Mouse (Mus musculus) erythroblast, embryonic 14.5 days (primary cell): ENCODE results near the gene Nfix. TPM values are rescaled to one million over a fixed set of nuclear protein-coding genes. Genes with fewer than 3 reads are reported as not detected.

Experiments
- H3K27me3 ChIP-seq: 2 replicates; pipeline ENCODE4 v1.6.1; 2012; ENCODE audit warnings: inconsistent platforms; ENCODE audit not compliant: control insufficient read depth
- H3K36me3 ChIP-seq: 2 replicates; pipeline ENCODE4 v1.6.1; 2012; ENCODE audit warnings: mild to moderate bottlenecking, inconsistent platforms; ENCODE audit not compliant: control insufficient read depth
- H3K4me1 ChIP-seq: 2 replicates; pipeline ENCODE4 v1.6.1; 2012; ENCODE audit warnings: inconsistent platforms; ENCODE audit not compliant: control insufficient read depth
- H3K4me3 ChIP-seq: replicated peaks from 2 replicates; pipeline ENCODE3; 2012; ENCODE audit warnings: moderate library complexity, mild to moderate bottlenecking, inconsistent platforms
- H3K9me3 ChIP-seq: 2 replicates; pipeline ENCODE4 v1.6.1; 2012; ENCODE audit warnings: low read length, inconsistent platforms, mixed read lengths; ENCODE audit not compliant: control insufficient read depth
- GATA1 ChIP-seq: IDR thresholded peaks from 2 replicates; pipeline ENCODE4 v1.6.1; 2012; ENCODE audit warnings: low read length, inconsistent platforms, mixed read lengths
- TAL1 ChIP-seq: IDR thresholded peaks from 3 replicates; pipeline ENCODE4 v1.6.1; 2012; ENCODE audit warnings: low read length, inconsistent platforms, mixed read lengths
- polyA plus RNA-seq: library from polyadenylated mRNA; stranded (reverse); fragments of >175 nt; gene quantifications from 2 replicates; pipeline ENCODE4 v1.2.3, GENCODE M21; 2012

The Nfix gene
- polyA plus RNA-seq, 1 experiment: 1.9 TPM

DNA sequence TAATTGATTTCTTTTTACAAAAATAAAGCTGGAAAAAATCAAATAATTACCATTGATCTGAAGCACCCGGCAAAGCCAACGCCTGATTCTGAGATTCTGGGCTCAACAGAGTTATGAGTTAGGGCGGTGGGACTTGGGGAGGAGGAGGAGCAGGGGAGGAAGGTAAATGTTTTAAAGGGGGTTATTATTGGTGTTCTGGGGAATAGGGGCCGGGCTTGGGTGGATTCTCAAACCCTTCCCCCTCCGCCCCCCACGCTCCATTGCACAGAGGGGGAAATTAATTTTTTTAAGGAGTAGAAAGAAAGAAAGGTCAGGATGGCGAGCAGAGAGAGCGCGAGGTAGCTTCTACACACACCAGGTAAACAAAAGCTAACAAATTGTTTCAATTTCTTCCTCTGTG, 26.8 kb downstream of the Nfix start:
- Histone ChIP-seq H3K27me3 (peaks cover 82% of the 10 kb centered on the region), H3K4me1 (peaks cover 4% of the 10 kb centered on the region), H3K36me3 (no peaks in the 10 kb centered on the region; the same call in 1 of the 2 replicates), H3K9me3 (peaks cover 4% of the 10 kb centered on the region; the same call in 1 of the 2 replicates), H3K4me3 (no peak overlapping the region)
- TF ChIP-seq TAL1: no peak
- no peak for TF ChIP-seq GATA1

- H3K4me3 ChIP-seq: no peak overlapping the region
Measured at GRCm38 (mm10) chr8:84772628-84773027, 27.5 kb downstream of the Nfix start.

DNA sequence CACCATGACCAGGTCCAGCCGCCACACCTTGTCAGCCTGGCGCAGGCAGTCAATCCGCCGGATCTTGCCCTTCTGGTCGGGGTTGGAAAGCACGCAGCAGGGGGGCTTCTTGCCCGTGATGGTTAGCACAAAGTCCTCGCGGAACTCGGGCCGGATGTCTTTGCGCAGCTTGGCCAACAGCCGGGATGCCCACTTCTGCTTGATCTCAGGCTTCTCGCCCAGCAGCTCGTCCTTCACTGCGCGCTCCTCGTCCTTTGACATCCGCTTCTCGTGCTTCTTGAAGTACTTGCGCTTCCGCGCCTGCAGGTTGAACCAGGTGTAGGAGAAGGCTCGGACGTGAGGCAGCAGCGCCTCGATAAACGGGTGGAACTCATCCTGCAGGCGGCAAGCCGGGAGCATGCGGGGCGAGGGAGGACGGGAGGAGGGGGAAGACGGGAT, 28.2 kb downstream of the Nfix start:
- Histone ChIP-seq H3K9me3 (peaks cover 4% of the 10 kb centered on the region; the same call in 1 of the 2 replicates), H3K36me3 (no peaks in the 10 kb centered on the region; the same call in 1 of the 2 replicates), H3K4me3 (no peak overlapping the region), H3K4me1 (peaks cover 4% of the 10 kb centered on the region), H3K27me3 (peaks cover 69% of the 10 kb centered on the region)
- TF ChIP-seq TAL1 (no peak), GATA1 (no peak)

More at GRCm38 (mm10) chr8:84772628-84773027, 27.5 kb downstream of the Nfix start:
- TF ChIP-seq TAL1 (no peak), GATA1 (no peak)
- peaks cover 4% of the 10 kb centered on the region; the same call in 1 of the 2 replicates for H3K9me3 ChIP-seq
- H3K36me3 ChIP-seq: no peaks in the 10 kb centered on the region; the same call in 1 of the 2 replicates
- H3K27me3 ChIP-seq: peaks cover 75% of the 10 kb centered on the region
- peaks cover 4% of the 10 kb centered on the region for H3K4me1 ChIP-seq

DNA sequence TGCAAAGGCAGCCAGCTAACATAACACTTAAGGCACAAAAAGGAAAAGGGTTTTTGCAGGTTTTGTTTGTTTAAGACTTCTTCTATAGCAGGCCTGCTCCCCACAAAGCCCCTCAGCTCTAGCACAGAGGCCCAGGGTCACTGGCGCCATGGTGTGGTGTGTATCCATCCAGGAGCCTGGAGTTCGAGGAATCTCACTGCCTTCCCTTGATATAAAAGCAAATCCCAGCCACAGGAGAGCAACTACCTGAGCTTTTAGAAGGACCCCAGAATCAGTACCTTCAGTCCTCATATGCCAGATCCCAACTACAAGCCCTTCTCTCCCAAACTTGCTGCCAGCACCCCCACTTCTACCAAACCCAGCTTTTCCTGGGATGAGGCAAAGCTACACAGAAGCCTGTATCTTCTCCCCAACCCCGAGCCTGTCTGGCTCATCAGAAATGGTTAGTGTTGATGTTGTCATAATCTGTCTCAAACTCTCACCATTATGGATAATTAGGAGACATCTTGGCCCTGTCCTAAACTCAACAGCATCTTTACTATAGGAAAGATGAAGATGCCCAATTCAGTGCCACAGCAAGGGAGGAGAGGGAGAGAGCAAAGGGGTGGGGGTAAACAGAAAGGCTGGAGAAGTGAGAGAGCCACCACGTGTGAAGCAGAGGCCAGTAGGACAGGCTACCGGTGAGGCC, 29.0 kb downstream of the Nfix start:
- peaks cover 4% of the 10 kb centered on the region; the same call in 1 of the 2 replicates for H3K9me3 ChIP-seq
- TF ChIP-seq GATA1: no peak
- no peak for TF ChIP-seq TAL1
- H3K27me3 ChIP-seq: peaks cover 60% of the 10 kb centered on the region
- H3K4me3 ChIP-seq: no peak overlapping the region
- H3K4me1 ChIP-seq: peaks cover 4% of the 10 kb centered on the region
- no peaks in the 10 kb centered on the region; the same call in 1 of the 2 replicates for H3K36me3 ChIP-seq

GRCm38 (mm10) chr8:84770100-84770953, 29.8 kb downstream of the Nfix start:
- TF ChIP-seq GATA1 (no peak), TAL1 (no peak)

DNA sequence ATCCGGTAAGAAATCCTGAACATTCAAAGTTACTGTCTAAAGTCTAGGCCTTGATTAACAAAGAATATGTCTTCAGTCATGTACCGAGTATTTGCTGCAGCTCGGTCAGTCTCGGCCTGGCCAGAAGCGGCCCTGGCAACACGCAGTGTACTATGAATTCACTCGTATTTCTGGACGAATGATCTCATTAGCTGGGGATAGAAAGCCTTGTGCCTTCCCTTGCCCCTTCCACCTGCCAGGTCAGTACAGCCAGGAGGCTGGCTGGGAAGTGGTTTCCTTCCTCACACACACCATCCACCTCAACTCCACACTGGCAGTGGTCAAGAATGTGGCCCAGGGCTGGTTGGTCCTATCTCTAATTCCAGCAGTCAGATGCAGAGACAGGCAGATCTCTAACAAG, 30.8 kb downstream of the Nfix start:
- Histone ChIP-seq H3K4me3 (no peak overlapping the region), H3K9me3 (peaks cover 4% of the 10 kb centered on the region; the same call in 1 of the 2 replicates), H3K27me3 (peaks cover 42% of the 10 kb centered on the region), H3K36me3 (no peaks in the 10 kb centered on the region; the same call in 1 of the 2 replicates), H3K4me1 (no peaks in the 10 kb centered on the region; the same call in 1 of the 2 replicates)
- no peak for TF ChIP-seq TAL1

More at GRCm38 (mm10) chr8:84770100-84770953, 29.8 kb downstream of the Nfix start:
- H3K4me3 ChIP-seq: no peak overlapping the region
- peaks cover 4% of the 10 kb centered on the region for H3K4me1 ChIP-seq
- peaks cover 4% of the 10 kb centered on the region; the same call in 1 of the 2 replicates for H3K9me3 ChIP-seq
- H3K27me3 ChIP-seq: peaks cover 52% of the 10 kb centered on the region
- no peaks in the 10 kb centered on the region; the same call in 1 of the 2 replicates for H3K36me3 ChIP-seq

DNA sequence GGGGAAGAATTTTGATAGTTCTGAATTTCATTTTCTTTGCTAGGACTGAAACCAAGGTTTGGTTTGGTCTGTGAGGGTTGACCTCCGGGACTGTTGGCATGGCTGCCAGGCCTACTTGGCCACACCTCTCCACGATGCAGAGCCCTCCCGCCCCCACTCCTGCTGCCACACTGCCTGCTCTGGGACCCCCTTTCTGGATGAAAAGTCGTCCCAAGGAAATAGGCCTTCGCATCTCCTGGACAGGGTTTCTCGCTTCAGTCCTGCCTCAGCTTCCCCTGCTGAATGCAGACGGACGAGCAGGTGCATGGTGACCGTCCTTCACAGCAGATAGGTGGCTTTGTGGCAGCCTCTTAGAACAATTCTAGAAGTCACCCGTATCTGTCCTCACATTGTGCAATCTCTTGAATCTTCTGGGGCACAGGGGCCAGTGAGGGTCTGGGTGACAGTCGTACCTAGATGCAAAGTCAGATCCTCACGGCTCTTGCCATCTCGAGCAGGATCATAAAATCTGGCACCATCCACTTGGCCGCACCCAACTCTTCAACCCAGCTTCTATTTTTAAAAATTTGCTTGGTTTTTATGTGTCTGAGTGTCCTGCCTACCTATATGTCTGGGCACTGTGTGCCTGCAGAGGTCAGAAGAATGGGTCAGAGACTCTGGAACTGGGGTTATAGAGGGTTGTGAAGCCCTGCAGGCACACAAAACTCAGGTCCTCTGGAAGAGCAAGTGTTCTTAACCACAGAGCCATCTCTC, 31.6 kb downstream of the Nfix start:
- no peaks in the 10 kb centered on the region; the same call in 1 of the 2 replicates for H3K4me1 ChIP-seq
- H3K9me3 ChIP-seq: peaks cover 4% of the 10 kb centered on the region; the same call in 1 of the 2 replicates
- TF ChIP-seq GATA1 (no peak), TAL1 (no peak)
- H3K36me3 ChIP-seq: no peaks in the 10 kb centered on the region; the same call in 1 of the 2 replicates
- H3K27me3 ChIP-seq: peaks cover 34% of the 10 kb centered on the region
- no peak overlapping the region for H3K4me3 ChIP-seq

DNA sequence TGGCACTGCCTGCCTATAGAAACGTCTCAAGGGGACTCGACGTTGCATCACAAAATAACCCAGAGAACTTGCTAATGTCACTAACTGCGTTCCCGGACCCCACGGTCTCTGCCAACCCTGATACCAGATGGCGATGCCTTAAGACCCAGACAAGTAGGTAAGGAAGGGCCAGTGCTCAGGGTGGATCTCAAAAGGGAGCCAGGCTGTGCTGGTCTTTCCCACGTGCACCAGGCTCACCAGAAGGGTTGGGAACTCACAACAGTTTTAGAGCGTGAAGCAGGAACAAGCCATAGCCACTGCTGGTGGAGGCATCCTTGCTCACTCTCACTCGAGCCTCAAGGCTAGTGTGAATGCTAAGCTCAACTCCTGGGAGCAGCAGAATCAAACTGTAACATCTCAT, 32.9 kb downstream of the Nfix start:
- Histone ChIP-seq H3K36me3 (no peaks in the 10 kb centered on the region; the same call in 1 of the 2 replicates), H3K4me3 (no peak overlapping the region), H3K27me3 (peaks cover 21% of the 10 kb centered on the region), H3K4me1 (no peaks in the 10 kb centered on the region), H3K9me3 (0 out of 2 replicates have a peak, but pooled peaks cover 2% of the 10 kb centered on the region)
- TF ChIP-seq GATA1 (no peak), TAL1 (no peak)
